Mouse (Mus musculus): ENCODE results near the gene Gm14124.
"Not testable (repeated sequence)": the region's sequence is repeated elsewhere in the genome, so short reads cannot be mapped to it uniquely, and the experiment has no call there.

Gene Gm14124

GRCm38 (mm10) chr2:150257291-150257690 is at the start of gene Gm14124:
Gene Gm14124 (plus strand): TSS chr2:150257517.
- DNase-seq (ENCODE audit: low spot score in 2 of 2), result not testable (repeated sequence)

- peak; percentile 74 to 80 for DNase-seq (ENCODE audit: low spot score in 2 of 2)
Observed at GRCm38 (mm10) chr2:150217600-150218362, 39.5 kb upstream of the Gm14124 start, which contains the start of gene Zfp937. Gene Zfp937 (plus strand): TSS chr2:150218073.

DNA sequence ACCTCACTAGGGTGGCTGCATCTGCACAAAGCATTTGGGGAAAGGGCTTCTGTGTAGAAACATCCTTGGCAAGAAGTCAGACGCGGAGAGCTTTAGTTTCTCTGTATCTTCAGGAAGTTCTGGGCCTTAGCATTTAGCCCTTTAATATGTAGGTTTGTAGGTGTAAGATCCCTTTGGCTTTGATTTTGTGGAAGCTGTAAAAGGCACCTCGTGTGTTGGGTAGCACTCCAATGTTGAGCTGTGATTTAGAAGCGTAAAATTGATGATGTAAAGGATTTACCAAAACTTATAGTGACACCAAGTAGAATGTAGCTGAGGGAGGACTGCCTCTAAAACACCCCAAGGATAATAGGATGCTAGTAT is 39.0 kb upstream of the Gm14124 start:
- not testable (repeated sequence) for DNase-seq (ENCODE audit: low spot score in 2 of 2)

- DNase-seq (ENCODE audit: low spot score in 2 of 2), result not testable (repeated sequence)
Observed at GRCm38 (mm10) chr2:150223263-150223662, 34.1 kb upstream of the Gm14124 start.

DNA sequence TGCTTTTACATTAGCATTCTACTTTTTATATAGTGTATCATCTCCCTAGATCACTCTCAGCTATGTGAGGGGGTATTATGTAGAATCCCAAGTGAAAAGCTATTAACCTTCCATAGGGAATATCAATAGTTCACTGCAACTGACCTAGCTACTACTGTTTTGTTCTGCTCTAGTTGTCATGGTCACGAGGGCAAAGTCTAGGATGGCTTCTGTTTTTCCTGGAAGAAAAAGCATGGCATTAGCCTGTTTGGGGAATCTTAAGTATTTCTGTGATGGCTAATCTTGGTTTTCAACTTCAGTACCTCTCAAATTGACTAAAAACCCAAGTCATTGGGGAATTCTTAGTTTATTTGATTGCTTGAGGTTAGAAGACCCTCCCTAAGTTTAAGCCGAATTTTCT is 14.1 kb upstream of the Gm14124 start:
- no peak for DNase-seq (ENCODE audit: low spot score in 2 of 2)

- DNase-seq (ENCODE audit: low spot score in 2 of 2), result not testable (repeated sequence)
Observed at GRCm38 (mm10) chr2:150255491-150255890, 1.8 kb upstream of the Gm14124 start, which contains the start of gene Gm21994. Gene Gm21994 (minus strand): TSS chr2:150255591.

DNA sequence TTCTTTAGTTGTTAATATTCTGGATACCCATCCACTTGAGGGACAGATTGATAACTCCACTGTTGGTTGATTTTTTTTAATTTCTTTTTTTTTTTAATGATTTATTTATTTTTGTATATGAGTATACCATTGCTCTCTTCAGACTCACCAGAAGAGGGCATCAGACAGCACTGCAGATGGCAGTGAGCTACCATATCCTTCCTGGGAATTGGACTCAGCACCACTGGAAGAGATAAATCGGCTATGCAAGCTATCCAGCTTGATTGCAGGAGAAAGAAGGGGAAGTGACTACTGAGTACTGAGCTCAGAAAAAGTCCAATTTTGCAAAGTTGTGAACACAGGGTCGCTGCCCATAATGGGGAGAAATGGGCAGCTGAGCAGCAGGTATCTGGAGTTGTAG is 456 bp upstream of the Gm14124 start:
- DNase-seq (ENCODE audit: low spot score in 2 of 2), result not testable (repeated sequence)

- DNase-seq (ENCODE audit: low spot score in 2 of 2), result no peak
Observed at GRCm38 (mm10) chr2:150293669-150294068, 36.4 kb downstream of the Gm14124 start.

- DNase-seq (ENCODE audit: low spot score in 2 of 2), result no peak
Observed at GRCm38 (mm10) chr2:150299096-150299495, 41.8 kb downstream of the Gm14124 start.

- no peak for DNase-seq (ENCODE audit: low spot score in 2 of 2)
Observed at GRCm38 (mm10) chr2:150307183-150307773, 50.0 kb downstream of the Gm14124 start.

DNA sequence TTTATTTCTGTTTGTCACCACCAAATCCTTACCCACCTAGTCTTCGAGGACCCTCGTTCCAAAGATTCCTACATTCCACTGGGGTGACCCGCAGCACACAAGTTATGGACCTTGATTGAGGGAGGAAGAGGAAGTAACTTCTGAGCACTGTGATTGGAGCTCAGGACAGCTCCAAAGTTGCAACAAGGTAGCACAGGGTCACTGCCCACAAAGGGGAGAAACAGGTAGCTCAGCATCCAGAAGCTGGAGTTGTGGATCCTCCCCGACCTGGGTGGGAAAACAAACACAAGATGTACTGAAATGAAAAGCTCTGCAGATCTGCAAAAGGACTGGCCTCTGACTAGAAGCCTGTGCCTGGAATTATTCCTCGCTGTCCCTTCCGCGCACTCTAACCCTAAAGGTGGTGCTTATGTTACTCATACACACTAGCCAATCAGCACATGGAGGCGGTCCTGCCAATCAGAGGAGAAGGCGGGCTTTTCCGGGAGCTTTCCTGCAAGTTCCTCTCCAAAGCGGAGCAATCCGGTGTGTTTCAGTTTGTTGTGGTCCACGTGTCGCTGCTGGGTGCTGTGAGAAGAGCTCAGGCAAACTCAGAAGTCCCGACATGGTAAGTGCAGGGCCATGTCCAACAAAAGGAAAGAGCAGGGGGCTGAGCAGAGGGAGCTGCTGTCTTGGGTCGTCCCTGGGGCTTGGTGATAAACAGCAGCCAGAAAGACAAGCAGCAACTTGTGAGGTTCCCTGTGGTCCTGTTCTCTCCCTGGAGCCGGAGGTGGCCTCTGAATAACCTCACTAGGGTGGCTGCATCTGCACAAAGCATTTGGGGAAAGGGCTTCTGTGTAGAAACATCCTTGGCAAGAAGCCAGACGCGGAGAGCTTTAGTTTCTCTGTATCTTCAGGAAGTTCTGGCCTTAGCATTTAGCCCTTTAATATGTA is 53.9 kb downstream of the Gm14124 start:
- DNase-seq (ENCODE audit: low spot score in 2 of 2), result peak; percentile 82 to 83

- no peak for DNase-seq (ENCODE audit: low spot score in 2 of 2)
Observed at GRCm38 (mm10) chr2:150316140-150316539, 58.8 kb downstream of the Gm14124 start.

DNA sequence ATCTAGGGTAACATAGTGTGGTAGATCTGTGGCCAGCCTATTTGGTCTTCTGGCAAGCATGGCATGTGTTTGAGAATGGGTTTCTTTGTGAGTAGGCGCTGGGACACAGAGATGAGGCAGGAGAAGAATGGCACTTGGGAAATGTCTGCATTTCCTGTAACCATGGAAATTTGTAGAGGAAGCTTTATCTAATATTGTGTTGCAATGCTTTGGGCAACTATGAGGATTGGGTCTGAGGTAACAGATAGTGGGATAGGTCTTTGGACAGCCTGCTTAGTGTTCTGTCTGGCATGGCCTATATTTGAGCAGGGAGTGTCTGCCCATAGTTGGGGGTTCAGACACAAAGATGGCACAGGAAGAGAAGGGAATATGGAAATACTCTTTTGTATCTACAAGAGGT is 61.7 kb downstream of the Gm14124 start:
- no peak for DNase-seq (ENCODE audit: low spot score in 2 of 2)

Measured in frontal cortex, postnatal 14 days (tissue).